Mouse (Mus musculus) right cerebral cortex, postnatal 36 days (tissue): ENCODE measurements around the gene Gm3625.
A peak's percentile ranks its signal among the peaks of the same experiment; 100 is the strongest.
"Not testable (repeated sequence)": the region's sequence is repeated elsewhere in the genome, so short reads cannot be mapped to it uniquely, and the experiment has no call there.

Experiments
- DNase-seq, 2 experiments: peaks; one replicate each; pipeline ENCODE4 v3.0.0; 2022; ENCODE audit warnings: low spot score in 2 of 2, mixed read lengths in 1 of 2

Gene Gm3625

GRCm38 (mm10) chr12:4555451-4555850 is 37.3 kb downstream of the Gm3625 start:
- no peak for DNase-seq

DNA sequence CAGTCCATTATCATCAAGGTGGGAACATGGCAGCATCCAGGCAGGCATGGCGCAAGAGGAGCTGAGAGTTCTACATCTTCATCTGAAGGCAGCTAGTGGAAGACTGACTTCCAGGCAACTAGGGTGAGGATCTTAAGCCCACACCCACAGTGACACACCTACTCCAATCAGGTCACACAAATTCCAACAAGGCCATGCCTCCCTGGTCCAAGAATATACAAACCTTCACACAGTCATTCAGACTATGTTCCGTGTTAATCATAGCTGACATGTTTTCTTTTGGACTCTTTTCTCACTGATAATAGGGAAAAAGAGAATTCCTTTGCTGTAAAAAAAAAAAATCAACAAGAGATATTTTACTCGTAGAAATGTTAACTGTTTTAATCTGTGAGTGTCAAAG is 39.0 kb downstream of the Gm3625 start:
- not testable (repeated sequence) for DNase-seq

GRCm38 (mm10) chr12:4548053-4549013 is 44.4 kb downstream of the Gm3625 start:
- DNase-seq: peak; percentile 59 to 60

DNA sequence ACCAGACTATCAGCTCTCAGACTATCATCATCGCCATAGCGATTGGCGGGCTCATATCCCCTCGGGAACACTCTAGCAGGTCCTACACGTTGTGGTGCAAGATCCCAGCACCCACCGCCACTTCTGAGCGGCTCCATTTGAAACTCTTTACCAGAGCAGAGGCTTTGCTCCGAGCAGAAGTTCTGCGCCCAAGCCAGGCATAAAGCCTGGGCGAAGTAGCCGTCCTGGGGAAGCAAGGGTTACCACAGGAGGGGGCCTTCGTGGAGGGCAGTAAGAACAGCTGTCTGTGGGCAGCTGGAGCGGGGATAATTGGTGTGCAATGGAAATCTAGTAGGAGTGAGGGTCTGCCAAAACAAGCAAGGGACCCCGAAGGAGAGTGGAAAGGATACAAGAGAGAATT is 45.2 kb downstream of the Gm3625 start:
- no peak for DNase-seq

GRCm38 (mm10) chr12:4546491-4546890 is 46.2 kb downstream of the Gm3625 start:
- no peak for DNase-seq

GRCm38 (mm10) chr12:4545425-4545824 is 47.3 kb downstream of the Gm3625 start:
- DNase-seq: no peak

GRCm38 (mm10) chr12:4544400-4544919 is 48.3 kb downstream of the Gm3625 start:
- DNase-seq: no peak
